Mouse (Mus musculus) left cerebral cortex, adult 18-20 months (tissue): ENCODE data around the gene Emsy. TPM values are rescaled to one million over a fixed set of nuclear protein-coding genes. Genes with fewer than 3 reads are reported as not detected.

ENCODE experiments used
- DNase-seq, 2 experiments: peaks; one replicate each; pipeline ENCODE4 v3.0.0; 2021 to 2022; ENCODE audit warnings: low spot score in 2 of 2, mixed read lengths in 1 of 2
- total RNA-seq, 2 experiments: library from RNA; stranded (reverse); gene quantifications; 2 replicates each; pipeline ENCODE4 v1.2.3; 2021

Gene Emsy
- total RNA-seq, 2 experiments from 2014 or later: 62.8 to 64.8 TPM

DNA sequence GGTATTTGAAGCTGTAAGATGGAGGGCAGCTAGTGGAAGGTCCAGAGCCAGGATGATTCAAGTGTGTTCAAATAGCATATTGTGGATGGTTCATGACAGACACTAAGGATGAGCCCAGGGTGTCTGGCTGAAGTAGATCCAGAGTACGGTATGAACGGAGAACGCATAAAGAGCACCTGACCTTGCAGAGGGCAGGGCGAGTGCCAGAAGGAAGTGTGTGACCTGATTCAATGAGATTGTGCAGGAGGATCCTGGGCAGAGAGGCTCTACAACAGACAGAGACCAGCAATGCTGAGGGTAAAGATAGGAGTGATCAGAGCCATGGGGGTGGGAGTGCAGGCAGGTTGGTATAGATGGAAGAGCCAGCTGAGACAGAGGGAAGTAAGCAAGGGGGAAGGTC is 14.2 kb upstream of the Emsy start:
- DNase-seq: no peak

GRCm38 (mm10) chr7:98667956-98668746 is 11.6 kb upstream of the Emsy start:
- DNase-seq: no peak

GRCm38 (mm10) chr7:98665726-98666125 is 9.1 kb upstream of the Emsy start:
- no peak for DNase-seq

GRCm38 (mm10) chr7:98665166-98665565 is 8.6 kb upstream of the Emsy start:
- no peak for DNase-seq

DNA sequence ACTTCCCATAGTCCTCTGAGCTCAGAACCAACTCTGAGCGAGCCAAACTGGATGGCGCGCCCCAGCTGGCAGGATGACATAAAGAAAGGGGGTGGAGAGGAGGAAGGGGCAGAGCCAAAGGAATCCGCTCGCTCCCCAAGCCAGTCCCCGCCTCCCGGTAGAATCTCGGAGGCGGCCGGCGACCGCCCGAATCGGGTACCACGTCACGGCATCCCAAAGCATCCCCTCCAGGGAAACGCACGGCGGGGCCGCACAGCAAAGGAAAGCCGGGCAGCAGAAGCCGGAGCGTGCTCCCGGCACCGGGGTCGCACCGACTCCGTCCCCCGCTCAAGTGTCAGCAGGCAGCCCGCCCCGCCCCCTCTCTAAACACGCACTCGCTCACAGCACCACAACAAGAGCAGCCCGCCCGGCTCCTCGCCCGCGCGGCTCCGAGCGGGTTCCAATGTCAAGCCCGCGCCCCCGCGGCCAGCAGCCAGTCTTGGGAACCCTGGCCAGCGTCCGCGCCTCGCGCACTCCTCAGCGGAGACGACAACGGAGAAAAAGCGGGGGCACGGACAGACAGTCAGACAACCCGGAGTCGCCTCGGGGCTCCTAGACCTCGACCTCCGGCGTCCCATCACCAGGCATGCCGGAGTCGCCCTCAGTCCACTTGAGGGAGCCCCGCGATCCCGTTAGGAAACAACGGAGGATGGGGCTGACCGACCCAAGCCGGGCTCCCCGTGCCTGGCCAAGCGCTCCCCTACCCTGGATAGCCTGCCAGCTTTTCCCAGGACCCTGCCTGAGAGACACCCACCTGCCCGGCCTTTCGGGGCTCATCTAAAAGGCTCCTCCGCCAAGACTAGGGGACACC is 677 bp downstream of the Emsy start:
- DNase-seq: peak; percentile 72 to 84

DNA sequence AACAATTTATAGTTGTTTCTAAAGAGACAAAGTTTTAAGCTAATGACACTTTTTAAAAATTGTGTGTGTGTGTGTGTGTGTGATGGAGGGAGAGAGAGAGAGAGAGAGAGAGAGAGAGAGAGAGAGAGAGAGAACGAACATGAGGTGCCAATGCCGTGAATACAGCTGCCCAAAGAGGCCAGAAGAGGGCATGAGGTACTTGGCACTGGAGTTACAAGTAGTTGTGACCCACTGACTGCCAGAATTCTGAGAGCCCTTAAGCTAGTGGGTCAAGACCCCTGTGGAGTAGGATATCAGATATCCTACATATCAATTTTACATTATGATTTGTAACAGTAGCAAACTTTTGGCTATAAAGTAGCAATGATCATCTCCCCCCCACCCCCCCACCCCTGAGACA is 4.9 kb downstream of the Emsy start:
- DNase-seq: no peak

GRCm38 (mm10) chr7:98644238-98644637 is 12.3 kb downstream of the Emsy start:
- DNase-seq: no peak

DNA sequence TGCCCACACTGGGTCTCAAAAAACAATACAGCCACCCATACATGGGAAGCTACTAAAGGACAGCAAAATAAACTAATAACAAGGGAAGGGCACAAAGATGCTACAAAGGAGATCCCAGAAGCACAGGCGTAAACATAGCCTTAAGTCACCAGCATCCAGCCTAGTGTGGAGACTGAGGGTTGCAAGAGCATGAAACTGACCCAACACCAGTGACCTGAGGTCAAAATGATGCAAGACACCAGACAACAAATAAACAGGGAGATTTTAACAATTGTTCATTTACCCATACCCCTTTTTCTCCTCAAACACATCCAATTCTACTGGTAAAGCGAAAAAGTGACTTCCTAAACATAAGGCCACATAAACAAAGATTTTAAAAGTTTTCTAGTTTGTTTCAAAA is 20.0 kb downstream of the Emsy start:
- no peak for DNase-seq

GRCm38 (mm10) chr7:98633032-98633431 is 23.6 kb downstream of the Emsy start:
- DNase-seq: no peak

- no peak for DNase-seq
Measured at GRCm38 (mm10) chr7:98629947-98630346, 26.6 kb downstream of the Emsy start.

DNA sequence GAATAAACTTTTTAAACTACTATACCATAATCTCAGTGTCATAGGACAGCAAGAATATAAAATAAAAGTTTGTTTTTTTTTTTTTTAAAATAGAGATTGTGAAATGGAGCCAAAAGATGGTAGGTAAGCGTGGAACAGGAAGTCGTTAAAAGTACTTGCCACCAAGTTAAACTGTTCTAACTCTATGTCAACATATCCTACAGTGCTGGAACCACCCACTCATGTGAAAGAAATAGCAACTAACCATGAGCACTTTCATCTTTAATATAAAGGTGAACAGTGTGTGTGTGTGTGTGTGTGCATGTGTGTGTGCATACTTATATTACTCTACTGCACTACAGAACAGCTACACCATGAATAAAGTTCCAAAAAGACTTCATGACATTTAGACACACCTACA is 38.8 kb downstream of the Emsy start:
- no peak for DNase-seq

DNA sequence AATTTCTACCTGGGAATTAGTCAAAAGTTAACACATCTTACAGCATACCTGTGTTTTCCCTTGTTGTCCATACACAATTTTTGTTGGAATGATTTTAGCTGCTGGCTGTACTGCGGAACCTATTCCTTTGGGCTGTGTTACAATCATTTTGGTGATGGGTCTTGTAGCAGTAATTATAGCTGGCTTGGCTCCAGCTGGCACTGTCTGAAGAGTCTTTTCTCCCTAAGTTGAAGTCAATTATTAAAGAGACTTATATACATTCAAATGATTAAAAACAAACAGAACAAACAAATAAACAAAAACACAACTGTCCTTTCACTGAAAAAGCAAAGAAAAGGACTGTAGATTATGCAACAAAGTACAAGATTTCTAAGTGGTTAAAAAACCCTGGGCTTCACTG is 43.6 kb downstream of the Emsy start:
- no peak for DNase-seq

GRCm38 (mm10) chr7:98608520-98608919 is 48.1 kb downstream of the Emsy start:
- DNase-seq: no peak

GRCm38 (mm10) chr7:98607158-98607557 is 49.4 kb downstream of the Emsy start:
- DNase-seq: no peak

GRCm38 (mm10) chr7:98601715-98602114 is 54.9 kb downstream of the Emsy start:
- no peak for DNase-seq

GRCm38 (mm10) chr7:98597402-98597801 is 59.2 kb downstream of the Emsy start:
- no peak for DNase-seq

DNA sequence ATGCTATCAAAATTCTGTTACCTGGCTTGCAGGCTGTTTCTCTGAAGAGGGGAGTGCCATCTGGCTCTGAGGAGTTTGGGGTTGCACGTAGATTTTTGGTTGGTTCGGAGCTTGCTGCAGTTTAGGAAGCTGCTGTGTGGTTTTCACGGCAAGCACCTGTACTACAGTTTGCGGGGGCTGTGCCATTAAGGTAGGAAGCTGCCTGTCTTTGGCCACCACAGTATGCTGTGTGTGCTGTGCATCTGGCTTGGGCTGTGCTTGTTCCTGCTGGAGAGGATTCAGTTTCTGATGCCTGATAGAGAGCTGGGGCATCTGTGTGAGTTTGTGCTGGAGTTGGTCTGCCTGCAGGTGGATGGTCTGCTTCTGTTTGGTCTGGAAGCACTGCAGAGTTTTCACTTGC is 61.9 kb downstream of the Emsy start:
- DNase-seq: no peak

GRCm38 (mm10) chr7:98593276-98593675 is 63.3 kb downstream of the Emsy start:
- DNase-seq: no peak

DNA sequence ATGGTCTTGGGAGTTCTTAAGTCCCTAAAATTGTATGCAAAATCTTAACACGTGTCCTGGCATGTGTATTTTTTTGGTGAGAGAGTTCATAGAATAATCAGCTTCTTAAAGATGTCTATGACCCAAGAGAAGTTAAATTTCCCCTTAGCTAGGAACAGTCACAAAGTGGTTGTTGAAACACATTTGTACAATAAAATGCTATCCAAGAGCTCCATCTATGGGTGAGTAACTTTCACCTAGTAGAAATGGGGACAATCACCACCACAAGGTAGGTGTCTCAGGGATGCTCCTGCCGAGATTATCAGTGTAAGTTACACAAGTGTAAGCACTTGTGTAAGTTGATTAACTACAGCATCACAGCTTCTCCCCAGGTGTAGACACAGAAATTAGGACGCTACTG is 67.6 kb downstream of the Emsy start:
- no peak for DNase-seq

DNA sequence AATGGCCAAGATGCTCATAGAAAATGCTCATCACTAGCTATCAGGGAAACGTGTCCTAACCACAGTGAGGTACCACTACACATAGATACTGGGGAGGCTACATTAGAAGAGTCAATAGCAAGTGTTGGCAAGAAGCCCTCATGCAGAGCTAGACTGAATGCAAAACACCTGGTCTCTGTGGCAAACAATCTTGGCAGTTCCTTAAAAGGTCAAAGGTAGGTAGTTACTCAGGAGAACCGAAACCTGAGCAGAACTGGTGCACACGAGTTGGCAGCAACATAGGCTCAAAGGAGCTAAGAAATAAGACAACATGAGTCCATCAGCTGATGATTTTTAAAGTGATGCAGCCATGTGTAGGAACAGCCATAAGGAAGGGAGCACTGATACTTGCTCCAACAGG is 70.3 kb downstream of the Emsy start:
- no peak for DNase-seq

DNA sequence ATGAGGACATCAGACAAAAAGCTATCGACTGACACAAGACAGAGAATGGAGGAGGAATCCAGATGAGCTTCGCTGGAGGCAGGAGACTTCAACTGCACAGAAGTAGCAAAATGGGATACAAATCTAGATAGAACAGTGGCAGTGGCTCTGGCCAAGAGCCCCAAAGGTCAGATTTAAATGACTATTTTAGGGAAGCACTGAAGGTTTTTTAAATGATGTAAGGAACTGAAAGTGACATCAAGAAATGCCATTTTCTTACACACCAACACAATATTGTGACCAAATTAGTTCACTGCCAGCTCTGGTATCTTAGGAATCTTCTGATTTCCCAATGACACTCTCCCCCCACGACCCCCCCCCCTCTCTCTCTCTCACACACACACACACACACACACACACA is 72.0 kb downstream of the Emsy start:
- no peak for DNase-seq

GRCm38 (mm10) chr7:98581266-98581665 is 75.3 kb downstream of the Emsy start:
- DNase-seq: no peak

DNA sequence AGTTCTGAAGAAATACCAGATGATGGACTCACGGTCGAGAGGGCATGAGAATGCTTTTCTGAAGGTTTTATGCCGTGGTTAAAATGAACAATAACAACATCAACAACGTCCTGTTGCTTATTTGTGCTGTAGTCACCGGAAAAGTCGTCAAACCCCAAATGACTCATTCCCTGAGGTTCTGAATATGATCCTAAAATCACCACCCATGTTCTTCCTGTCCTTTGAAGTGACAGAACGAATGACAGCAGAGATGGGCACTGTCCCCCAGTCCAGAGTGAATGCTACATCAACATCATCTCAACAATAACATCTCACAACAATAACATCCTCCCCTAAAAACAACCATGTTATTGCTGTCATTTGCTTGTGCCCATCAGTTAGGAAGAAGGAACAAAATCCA is 76.1 kb downstream of the Emsy start:
- DNase-seq: no peak
